Mouse (Mus musculus) kidney, postnatal 36 days (tissue): ENCODE results near the gene Fam57b.

Experiments used
- DNase-seq, 2 experiments: peaks; one replicate each; pipeline ENCODE4 v3.0.0; 2021 to 2022; ENCODE audit warnings: mixed read lengths in 2 of 2

Fam57b gene

DNA sequence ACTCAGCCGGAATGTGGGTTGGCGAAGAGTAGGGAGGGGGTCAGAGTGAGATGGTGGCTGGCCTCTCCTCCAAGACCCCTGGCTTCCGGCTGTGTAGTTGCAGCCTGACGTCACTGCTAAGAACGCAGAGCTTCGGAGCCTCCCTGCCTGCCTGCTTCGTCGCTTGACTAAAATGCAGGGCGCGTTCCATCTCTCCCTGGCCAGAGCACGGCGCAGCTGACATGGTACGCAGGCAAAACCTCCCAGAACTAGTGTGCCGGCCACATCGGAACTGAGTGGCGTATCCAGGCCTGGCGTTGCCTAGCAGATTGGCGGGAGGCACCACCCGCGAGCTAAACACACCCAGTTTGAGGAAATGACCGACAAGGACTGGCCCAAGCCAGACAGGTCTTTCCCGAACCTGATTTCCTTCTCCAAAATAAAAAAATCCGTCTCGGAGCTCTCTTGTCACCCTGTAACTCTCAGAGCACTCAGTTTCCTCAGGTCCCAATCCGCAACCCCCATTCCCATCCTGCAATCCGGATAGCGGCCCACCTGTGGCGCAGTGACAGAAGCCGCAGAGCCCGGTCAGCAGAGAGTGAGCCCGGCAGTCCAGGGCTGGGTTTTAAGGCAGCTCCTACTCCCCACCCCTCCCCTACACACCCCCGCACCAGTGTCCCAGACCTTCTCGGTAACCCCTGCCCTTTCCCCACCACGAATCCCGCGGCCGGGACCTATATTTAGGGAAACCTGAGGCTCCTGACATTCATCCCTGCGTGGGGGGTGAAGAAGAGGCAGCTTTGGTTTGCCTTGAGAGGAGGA, 2.2 kb downstream of the Fam57b start:
- no peak for DNase-seq

DNA sequence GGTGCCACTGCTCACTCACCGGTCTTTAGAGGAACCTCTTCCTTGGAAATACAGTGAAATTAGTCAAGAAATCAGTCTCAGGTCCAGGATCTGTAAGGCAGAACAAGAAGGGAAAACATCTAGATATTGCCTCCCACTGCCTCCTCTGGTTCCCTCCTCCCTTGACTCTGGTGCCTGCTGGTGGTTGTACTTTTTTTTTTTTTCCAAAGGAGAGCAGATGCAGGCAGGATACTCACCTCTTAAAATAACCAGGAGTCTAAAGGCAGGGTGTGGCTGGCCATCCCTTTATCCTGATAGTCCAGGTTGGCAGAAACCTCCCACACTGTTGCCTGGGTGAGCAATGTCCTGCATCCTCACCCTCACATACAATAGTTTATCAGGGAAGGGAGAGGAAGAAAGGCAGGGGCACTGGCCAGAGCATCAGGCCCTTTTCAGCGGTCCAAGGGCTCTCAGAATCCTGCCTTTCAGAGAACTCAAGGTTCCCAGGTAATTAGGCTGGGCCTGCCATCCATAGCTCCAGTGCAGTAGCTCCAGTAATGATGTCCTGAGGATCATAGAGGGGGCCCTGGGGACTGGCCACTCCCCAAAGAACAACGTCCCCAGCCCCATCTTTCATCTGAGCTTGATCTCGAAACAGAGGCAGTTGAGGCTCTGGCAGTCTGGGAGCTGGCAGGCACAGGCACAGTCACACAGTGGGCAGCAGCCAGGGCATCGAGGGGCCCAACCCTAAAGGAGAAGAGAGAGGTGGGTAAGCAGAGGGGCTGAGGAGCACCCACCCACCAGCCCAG, 3.0 kb downstream of the Fam57b start:
- DNase-seq = no peak

DNA sequence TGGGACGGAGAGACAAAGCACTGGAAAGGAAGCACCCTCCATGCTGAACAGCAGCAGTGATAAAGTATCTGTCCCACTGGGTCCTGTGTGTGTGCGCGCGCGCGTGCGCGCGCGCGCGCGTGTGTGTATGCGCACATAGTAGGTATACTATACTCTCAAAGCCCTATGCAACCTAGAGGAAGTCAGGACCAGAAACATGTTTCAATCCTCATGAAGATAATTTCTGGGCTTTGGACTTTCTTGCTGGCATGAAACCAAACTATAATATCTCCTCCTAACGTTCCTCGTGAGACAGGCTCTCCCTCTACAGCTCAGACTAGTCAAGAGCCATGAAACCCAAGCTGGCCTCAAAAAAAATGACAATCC, 3.6 kb downstream of the Fam57b start:
- no peak for DNase-seq

DNA sequence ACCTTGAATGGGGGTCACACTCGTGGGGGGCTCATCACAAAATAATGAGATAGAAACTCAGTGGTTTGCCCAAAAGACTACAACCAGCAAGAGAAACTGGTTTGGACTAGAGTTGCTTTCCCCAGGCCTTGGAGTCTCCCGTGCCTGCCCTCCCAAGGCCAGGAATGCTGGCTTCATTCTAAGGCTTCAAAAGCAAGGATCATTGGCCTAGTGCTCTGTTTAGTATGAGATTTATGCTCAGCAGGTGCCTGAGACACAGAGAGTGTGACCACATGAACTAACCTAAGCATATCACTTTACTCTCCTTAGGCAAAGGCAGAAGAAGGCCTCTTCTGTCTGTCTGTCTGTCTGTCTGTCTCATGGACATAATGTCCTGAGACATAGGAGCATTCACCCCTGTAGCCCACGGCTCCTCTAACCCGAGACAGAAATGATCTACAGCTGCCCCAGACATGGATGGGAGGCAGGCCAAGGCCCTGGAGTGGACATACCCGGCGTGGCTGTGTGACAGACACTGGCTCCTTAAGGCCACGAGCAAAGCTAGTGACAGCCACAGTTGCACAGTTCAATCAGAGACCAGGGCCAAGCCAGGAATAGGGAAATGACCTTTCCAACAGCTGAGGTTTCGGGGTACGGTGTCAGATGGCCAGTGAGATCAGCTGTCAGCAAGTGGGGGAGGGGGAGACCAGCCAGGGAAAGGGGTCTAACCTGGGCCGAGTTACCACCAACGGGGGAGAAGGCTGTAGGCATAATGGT, 4.8 kb downstream of the Fam57b start:
- DNase-seq = no peak

DNA sequence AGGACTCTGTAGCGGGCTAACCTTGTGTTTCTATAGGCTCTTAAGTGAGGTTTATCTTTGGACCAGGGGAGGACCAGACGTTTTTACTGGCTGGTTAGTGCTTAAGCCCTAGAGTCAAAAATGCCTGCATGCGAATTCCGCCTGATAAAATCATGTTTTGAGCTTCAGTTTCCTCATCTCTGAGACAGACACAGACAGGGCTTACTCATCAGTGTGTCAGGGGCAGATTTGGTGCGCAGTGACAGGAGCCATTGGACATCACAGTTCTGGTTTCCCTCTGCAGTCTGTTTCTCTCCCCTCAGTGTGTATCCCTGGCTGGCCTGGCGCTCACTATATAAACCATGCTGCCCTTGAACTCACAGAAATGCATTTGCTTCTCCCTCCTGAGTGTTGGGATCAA, 5.7 kb downstream of the Fam57b start:
- DNase-seq = no peak

DNA sequence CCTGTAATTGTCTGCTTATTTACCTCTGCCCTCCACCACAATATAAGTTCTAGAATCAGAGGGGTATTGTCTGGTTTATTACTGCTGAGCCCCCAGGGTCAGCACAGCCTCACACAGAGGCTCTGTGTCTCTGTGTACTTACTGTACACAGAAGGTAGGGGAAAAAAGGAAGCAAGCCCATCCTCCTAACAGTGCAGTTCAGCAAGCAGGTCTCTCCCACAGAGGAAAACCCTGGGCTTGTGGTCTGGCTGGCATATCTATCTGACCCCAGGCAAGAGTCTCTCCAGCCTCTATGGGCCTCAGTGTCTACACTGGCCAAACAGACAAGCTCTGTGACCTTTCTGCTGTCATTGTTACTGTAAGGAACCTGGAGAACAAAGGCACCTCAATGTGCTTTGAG, 6.3 kb downstream of the Fam57b start:
- DNase-seq = no peak

DNA sequence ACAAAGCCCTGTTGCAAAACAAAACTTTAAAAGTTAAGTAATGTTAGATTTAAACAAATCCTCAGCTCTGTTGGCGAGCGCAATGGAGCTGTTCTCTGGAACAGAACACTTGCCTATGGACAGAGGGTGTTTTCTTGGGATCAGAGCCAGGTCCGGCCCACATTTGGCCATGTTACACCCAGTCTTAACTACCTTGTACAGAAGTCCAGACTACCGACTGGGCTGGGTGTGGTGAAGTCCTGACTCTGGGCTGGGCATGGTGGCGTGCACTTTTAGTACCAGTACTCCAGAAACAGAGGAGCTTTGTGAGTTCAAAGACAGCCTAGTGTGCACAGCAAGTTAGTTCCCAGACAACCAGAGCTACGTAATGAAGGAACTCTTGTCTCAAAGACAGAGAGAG, 9.5 kb downstream of the Fam57b start:
- DNase-seq = peak; percentile 68 to 72

DNA sequence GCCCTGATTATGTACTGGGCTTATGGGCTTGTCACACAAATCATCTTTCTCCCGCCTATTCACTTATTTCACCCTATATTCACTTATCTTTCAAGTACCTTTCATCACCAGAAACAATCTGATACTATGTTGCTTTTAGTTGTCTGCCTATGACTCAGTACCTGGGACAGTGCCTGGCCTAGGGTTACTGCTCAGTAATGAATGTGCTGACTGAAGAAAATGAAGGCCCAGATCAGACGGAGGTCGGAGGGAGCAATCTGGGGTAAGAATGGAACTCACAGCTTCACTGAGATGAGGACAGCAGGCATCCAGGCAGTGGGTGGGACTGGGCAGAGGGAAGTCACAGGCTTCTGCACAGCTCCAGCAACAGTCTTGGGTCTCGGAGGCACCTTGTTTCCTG, 9.9 kb downstream of the Fam57b start:
- DNase-seq = no peak

DNA sequence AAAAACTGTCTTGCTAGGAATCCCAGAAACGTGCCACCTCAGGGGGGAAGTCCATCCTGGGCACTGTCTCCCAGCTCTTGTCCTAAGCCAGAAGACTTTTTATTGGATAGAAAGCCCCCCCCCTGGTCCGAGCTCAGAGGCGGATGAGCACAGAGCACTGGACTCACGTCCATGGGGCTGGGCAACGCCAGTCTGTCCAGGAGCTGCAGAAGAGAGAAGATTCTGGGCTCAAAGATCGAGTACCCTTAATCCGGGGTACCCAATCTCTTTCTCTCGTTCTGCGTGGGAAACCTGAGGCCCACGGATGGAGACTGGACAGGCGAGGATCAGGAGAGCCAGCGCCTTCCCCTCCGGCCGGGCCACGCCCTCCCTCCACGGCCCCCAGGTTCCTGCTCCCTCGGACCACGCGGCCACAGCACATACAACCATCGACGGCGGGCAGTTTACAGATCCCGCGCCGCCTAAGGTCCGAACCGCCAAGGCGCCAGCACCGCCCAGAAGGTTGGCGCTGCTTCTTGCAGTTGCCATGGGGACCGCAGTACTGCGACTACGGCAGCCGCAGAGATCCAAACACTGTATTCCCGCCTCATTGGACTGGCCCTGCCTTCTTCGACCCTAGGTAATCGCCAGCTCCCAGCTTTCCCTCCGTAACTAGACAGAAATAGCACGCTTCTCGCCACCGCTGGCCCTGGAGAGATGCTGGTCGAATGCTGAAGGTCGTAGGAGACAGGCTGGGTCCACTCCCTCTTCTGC, 11.4 kb downstream of the Fam57b start:
- DNase-seq = peak; percentile 94

DNA sequence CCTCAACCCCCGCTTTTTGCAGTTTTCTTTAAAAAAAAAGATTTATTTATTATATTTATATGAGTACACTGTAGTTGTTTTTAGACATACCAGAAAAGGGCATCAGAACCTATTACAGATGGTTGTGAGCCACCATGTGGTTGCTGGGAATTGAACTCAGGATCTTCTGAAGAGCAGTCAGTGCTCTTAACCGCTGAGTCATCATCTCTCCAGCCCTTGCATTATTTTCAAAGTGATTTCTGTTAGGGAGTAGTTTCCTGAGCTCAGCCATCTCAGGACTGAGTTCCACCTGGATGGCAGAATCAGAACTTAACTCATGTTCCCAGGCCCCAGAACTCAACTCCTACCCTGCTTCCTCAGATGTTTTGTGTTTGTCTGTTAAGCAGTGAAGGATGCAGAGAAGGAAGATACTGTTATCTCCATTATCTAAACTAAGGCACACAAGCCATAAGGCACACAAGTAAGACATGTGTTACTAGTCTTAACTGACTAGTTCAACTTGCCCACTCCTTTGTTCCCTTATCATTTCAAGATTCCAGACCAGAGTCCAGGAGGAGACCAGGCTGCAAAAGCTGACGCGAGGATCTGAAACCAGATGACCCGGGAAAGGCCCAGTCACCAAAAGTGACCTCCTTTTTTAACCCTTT, 12.4 kb downstream of the Fam57b start:
- no peak for DNase-seq

DNA sequence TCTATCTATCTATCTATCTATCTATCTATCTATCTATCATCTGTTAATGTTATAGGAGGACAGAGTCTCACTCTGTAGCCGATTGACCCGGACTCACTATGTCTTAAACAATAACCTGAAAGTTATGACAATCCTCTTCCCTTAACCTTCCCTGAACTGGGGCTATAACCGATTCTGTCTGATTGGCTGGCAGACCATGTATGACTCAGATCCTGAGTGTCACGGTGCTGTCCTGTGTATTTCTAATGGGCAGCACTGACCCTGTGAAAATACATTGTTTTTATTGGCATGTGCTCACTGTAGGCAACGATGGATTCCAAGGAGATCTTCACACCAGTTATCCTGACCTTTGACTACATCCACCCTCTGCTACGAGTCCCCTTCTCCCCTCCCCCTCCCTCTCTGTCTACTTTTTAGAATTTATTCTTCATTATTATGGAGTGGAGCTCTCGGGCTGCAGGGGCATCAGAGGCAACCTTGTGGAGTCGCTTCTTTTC, 18.3 kb downstream of the Fam57b start:
- no peak for DNase-seq

DNA sequence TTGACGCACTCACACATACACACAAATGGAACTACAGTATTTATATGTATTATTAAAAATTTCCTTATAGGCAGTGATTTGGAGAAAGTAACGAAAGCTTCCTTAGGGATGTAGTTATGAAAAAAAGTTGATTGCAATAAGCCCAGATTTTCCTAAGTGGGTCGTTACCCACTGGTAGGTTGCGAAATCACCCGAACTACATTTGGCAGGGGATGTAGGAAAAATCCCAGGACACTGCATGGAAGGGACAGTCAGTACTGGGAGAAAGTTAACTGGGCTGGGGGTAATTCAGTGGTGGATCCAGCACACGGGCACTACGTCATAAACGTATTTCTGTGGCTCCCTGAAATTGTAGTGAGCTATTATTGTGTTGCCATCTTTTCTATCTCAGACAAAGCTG, 19.0 kb downstream of the Fam57b start:
- no peak for DNase-seq

DNA sequence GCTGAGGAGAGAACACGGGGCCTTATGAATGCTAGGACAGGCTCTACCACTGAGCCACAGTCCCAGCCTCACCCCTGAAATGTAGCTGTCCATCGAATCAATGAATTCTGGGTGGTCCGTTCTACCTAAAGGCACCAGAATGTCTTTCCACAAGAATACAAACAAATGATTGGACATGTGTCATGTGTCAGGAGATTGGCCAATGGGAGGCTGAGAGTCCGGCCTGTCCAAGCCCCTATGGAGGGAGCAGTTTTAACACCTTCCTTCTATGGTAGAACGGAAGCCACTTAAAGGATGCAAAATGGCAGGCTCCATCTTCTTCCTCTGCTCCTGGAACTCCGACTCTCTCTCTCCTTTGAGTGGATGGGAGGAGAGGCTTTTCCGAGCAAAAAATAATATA, 20.1 kb downstream of the Fam57b start:
- DNase-seq = no peak

DNA sequence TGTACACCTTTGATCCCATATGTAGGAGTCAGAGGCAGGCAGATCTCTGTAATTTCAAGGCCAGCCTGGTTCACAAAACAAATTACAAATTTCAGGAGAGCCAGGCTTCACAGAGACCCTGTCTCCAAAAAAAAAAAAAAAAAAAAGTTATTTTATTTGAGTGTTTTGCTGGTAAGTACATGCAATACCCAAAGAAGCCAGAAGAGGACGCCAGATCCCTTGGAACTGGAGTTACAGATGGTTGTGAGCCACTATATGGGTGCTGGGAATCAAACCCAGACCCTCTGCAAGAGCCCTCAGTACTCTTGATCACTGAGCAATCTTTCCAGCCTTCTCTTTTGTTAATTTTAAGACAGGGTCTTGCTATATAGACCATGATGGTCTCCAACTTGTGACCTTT, 21.4 kb downstream of the Fam57b start:
- no peak for DNase-seq

DNA sequence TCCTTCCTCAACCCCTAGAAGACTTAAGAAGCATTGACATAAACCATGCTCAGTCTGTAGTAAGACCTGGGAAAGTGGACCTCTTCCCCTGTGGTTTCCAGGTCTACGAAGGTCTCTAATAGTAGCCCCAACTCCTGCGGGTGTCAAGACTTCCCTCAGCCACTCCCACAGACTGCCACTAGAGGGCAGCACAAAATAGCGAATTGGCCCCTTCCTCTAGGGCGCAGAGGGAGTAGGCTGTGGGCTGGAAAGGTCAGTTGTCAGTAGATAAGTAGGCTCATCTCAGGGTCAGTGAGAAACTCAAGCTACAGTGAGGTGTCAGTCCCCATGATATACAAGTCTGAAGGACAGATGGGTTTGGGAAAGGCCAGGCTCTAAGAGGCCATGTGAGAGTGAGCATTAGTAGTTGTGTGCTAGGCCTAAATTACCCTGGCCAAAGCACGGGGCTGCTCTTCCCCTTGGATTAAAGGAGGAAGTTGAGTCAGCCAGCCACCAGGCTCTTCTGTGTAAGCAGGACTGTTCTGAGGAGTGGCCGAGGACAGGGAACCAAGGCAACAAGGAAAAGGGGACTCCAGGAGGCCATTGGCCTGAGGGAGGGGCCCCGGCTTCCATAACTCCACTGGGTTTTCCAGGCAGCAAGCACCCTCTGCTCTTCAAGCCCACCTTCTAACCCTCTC, 24.5 kb downstream of the Fam57b start:
- peak; percentile 79 to 91 for DNase-seq

DNA sequence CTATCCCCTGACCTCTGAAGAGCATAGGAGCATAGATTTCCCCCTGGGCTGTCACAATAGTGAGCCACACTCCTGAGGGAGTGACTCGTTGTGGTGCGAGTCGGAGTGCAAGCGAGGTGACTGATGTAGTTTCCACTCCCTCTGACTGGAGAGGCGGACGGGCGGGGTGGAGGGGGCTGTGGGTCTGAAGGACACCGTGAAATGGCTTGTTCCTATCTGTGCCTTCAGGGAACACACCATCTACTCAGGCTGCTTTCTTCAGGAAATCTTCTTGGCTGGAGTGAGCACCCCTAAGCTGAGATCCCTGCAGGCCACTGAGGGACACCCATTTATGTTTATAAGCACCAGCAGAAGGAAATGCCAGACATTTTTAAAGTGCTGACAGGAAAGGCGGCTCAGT, 25.3 kb downstream of the Fam57b start:
- DNase-seq = peak; percentile 16 to 37

DNA sequence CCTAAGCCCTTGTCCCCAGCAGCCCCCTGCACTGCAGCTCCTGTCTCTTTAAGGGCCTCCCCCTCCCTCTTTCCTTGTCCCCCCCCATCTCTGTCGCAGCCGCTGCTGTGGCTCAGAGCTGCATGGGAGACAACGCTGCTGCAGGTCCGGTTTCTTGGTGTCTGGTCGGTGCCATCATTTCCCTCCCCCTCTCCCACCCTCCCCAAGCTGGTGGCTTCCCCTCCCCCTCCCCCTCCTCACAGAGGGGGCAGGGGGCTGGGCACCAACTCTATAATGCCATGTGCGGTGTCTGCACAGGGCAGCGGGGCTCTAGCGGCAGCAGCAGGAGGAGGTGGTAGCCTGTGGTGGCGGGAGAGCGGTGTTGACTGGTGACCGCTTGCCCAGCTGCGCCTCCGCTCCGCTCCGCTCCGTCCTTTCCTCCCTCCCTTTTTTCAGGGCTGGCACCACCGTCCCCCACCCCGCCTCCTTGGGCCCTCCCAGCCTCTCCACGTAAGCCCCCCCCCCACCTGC, 25.8 kb downstream of the Fam57b start:
- DNase-seq = no peak

DNA sequence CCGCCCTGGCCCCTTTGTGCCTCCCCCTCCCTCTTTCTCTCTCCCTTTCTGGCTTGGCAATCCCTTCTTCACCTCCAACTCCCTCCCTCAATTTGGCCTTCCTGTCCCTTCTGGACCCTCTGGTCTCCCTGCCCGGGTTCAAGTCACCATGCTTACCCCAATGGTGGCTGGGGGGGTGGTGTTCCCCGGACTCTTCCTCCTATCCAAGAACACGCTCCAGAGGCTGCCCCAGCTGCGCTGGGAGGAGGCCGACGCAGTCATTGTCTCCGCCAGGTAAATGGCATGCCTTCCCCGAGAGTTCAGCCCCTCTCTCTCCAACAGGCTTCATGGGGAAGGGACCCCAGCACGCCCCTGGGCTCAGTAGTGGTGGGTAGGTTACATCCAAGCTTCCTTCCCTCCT, 26.5 kb downstream of the Fam57b start:
- DNase-seq = no peak

DNA sequence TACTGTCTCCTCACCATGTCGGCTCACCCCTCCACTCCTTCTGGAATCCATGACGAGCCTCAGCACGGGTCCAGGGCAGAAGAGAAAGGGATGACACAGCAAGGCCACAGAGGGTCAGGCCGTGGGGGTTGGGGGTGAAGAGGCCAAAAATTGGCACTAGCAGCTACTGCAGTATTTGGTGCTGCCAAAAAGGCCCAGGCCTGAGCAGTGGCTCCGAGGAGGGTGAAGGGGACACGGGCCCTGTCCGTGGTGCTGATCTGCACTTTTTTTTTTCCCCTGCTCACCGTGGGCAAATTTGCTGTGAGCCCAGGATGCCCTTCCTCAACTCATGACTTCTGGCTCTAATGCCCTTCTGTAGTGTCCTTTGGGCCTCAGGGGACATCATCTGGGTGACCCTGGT, 27.9 kb downstream of the Fam57b start:
- DNase-seq = peak in 1 of 2 experiments; percentile 57

DNA sequence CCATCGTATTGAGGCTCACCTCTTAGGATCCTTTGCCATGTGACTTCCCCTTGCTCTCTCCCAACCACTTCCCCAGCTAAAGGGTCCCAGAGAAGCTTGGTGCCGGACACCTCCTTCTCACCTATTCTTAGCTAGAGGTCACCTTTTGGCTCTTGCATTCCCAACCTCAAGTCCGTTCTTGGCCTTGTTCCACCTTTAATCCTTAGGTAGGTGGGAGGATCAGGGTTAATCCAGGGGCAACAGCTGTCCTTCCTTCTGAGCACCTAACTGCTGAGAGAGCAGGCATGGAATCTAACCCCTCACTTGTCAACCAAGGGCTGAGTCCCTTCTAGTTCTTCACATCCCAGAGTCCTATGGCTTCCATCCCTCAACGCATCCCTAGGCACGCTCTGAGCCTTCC, 28.5 kb downstream of the Fam57b start:
- no peak for DNase-seq

DNA sequence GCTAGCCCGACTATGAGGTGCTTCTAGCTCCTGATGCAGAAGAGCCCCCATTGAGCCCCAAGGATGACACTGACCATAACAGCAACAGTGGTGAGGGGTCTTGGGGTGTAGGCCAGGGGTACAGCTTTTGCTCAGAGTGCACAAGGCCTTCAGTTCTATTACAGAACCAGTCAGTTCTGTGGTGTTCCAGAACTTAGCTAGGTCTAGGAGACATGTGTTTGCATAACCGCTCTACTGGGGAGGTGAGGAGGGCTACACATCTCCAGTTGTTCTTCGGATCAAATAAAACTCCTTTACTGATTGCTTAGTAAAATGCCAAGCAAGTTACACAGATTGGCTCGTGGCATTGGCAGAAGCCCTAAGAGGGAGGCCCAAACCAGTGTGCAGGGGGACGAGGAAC, 34.1 kb downstream of the Fam57b start, which contains the start of gene 4930451I11Rik:
Gene 4930451I11Rik, minus strand, starts transcription at position 101 of the 400 bp plus-strand sequence.
- DNase-seq = no peak
